Mouse (Mus musculus) heart, adult 2 months (tissue): Measurements from ENCODE around the gene Fndc4.

Source experiments
- CTCF ChIP-seq: fragments of 200-600 bp; IDR thresholded peaks from 2 replicates; pipeline ENCODE4 v1.8.1; 2022; ENCODE audit warnings: antibody characterized with exemption, mild to moderate bottlenecking, moderate library complexity
- POLR2A ChIP-seq: fragments of 200-500 bp; IDR thresholded peaks from 2 replicates; pipeline ENCODE4 v1.6.1; 2011; ENCODE audit warnings: mild to moderate bottlenecking, low read depth, low read length, control low read depth; ENCODE audit not compliant: insufficient read depth

- TF ChIP-seq CTCF (no peak), POLR2A (no peak)
Measured at GRCm38 (mm10) chr5:31254901-31255300, 41.0 kb downstream of the Fndc4 start.
